Mouse (Mus musculus): ENCODE measurements around the gene Crygn. TPM values are rescaled to one million over a fixed set of nuclear protein-coding genes. Genes with fewer than 3 reads are reported as not detected.

Crygn gene
- 0.77 TPM in 1 of 2 replicates, not detected in the other for polyA plus RNA-seq (2014; fragmentation: Nextera tagmentation; extraction: Ambion mirVana)

DNA sequence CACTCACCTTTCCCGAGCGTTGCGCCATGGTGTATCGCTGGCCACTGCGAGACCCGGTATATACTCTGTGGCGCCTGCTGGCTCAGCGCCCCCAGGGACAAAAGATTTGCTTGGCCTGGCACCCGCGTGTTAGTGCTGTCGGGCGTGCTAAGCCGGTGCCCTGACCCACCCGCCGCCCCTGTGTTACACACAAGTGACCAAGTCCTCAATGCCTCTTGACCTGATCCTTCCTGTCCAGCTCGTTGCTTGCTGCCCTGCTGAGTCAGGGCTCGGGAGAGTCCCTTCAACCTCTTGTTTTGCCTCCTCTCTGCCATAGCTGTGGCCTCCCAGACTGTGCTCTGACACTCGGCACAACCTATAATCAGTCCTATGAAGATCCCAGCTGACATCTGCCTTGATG, at the start of gene Crygn:
TSS of gene Crygn (minus strand) at position 193 of the 400 bp plus-strand sequence.
- H3K9ac ChIP-seq (ENCODE audit: low read length): no peak within 1 kb of the TSS
- H3K27me3 ChIP-seq (ENCODE audit: control insufficient read depth, insufficient read depth, low read length): no peaks in the 10 kb centered on the region
- H3K4me3 ChIP-seq (ENCODE audit: low read depth, low read length): no peak within 1 kb of the TSS
- H3K4me2 ChIP-seq (ENCODE audit: low read depth, severe bottlenecking): no peak within 1 kb of the TSS
- no peaks in the 10 kb centered on the region for H3K9me3 ChIP-seq (ENCODE audit: control insufficient read depth, low read length)
- WGBS: 45% methylated on average over 18 of the region's 18 CpGs
- H3K27ac ChIP-seq (replicated peaks; ENCODE audit: low read depth, low read length): no peak within 1 kb of the TSS
- H3K36me3 ChIP-seq (ENCODE audit: control insufficient read depth, insufficient read depth, low read length): no peaks in the 10 kb centered on the region
- ATAC-seq (ENCODE audit: insufficient number of reproducible peaks, low FRiP score, low TSS enrichment, low read depth): no peak
- no peak for DNase-seq (ENCODE audit: low spot score)
- H3K4me1 ChIP-seq (ENCODE audit: control insufficient read depth, insufficient read depth, low read length): 0 out of 2 replicates have a peak, but pooled peaks cover 6% of the 10 kb centered on the region

GRCm38 (mm10) chr5:24805222-24805621, 47.4 kb upstream of the Crygn start:
- Histone ChIP-seq H3K9ac (ENCODE audit: low read length) (no peak overlapping the region), H3K27me3 (ENCODE audit: control insufficient read depth, insufficient read depth, low read length) (no peaks in the 10 kb centered on the region), H3K4me3 (ENCODE audit: low read depth, low read length) (no peak overlapping the region), H3K4me2 (ENCODE audit: low read depth, severe bottlenecking) (no peak overlapping the region), H3K4me1 (ENCODE audit: control insufficient read depth, insufficient read depth, low read length) (no peaks in the 10 kb centered on the region), H3K36me3 (ENCODE audit: control insufficient read depth, insufficient read depth, low read length) (peaks cover 21% of the 10 kb centered on the region), H3K27ac (replicated peaks; ENCODE audit: low read depth, low read length) (no peak overlapping the region), H3K9me3 (ENCODE audit: control insufficient read depth, low read length) (no peaks in the 10 kb centered on the region)
- DNase-seq (ENCODE audit: low spot score): no peak
- WGBS: 81% methylated on average over 6 of the region's 6 CpGs
- ATAC-seq (ENCODE audit: insufficient number of reproducible peaks, low FRiP score, low TSS enrichment, low read depth): no peak

GRCm38 (mm10) chr5:24804661-24805060, 46.9 kb upstream of the Crygn start:
- Histone ChIP-seq H3K27me3 (ENCODE audit: control insufficient read depth, insufficient read depth, low read length) (no peaks in the 10 kb centered on the region), H3K9me3 (ENCODE audit: control insufficient read depth, low read length) (no peaks in the 10 kb centered on the region), H3K4me2 (ENCODE audit: low read depth, severe bottlenecking) (no peak overlapping the region), H3K4me3 (ENCODE audit: low read depth, low read length) (no peak overlapping the region), H3K27ac (replicated peaks; ENCODE audit: low read depth, low read length) (no peak overlapping the region), H3K36me3 (ENCODE audit: control insufficient read depth, insufficient read depth, low read length) (peaks cover 21% of the 10 kb centered on the region), H3K4me1 (ENCODE audit: control insufficient read depth, insufficient read depth, low read length) (no peaks in the 10 kb centered on the region), H3K9ac (ENCODE audit: low read length) (no peak overlapping the region)
- no peak for ATAC-seq (ENCODE audit: insufficient number of reproducible peaks, low FRiP score, low TSS enrichment, low read depth)
- no peak for DNase-seq (ENCODE audit: low spot score)
- WGBS: 90% methylated on average over 8 of the region's 8 CpGs

DNA sequence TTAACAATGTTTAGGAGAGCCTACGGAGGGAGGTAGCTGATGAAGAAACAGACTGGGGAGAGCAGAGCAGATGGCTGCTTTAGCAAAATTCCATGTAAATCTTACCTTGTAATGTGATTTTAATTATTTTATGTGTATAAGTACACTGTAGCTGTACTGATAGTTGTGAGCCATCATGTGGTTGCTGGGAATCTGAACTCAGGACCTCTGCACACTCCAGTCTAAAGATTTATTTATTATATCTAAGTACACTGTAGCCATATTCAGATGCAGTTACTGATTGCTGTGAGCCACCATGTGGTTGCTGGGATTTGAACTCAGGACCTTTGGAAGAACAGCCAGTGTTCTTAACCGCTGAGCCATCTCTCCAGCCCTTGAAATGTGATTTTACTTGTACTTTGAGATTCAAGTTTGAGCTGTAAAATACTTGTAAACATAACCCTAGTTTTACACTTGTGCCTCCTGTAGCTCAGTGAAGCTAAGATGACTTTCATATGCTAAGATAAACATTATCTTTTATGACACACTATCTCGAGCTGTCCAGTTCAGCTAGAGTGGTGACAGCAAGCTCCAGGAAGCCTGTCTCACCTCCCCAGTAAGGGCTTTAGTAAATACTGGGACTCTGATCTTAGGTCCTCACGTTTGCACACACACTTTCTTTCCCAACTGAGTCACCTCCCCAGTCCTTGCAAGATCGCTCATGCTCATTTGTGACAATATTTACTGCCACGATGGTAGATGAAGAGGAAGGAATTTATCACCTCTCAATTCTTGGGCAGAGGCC, 44.2 kb upstream of the Crygn start:
- Histone ChIP-seq H3K27me3 (ENCODE audit: control insufficient read depth, insufficient read depth, low read length) (no peaks in the 10 kb centered on the region), H3K4me3 (ENCODE audit: low read depth, low read length) (no peak overlapping the region), H3K4me2 (ENCODE audit: low read depth, severe bottlenecking) (no peak overlapping the region), H3K9ac (ENCODE audit: low read length) (no peak overlapping the region), H3K36me3 (ENCODE audit: control insufficient read depth, insufficient read depth, low read length) (peaks cover 17% of the 10 kb centered on the region), H3K4me1 (ENCODE audit: control insufficient read depth, insufficient read depth, low read length) (no peaks in the 10 kb centered on the region), H3K9me3 (ENCODE audit: control insufficient read depth, low read length) (no peaks in the 10 kb centered on the region), H3K27ac (replicated peaks; ENCODE audit: low read depth, low read length) (no peak overlapping the region)
- DNase-seq (ENCODE audit: low spot score) (no peak), ATAC-seq (ENCODE audit: insufficient number of reproducible peaks, low FRiP score, low TSS enrichment, low read depth) (no peak)
- 70% methylated on average over 6 of the region's 6 CpGs for WGBS

DNA sequence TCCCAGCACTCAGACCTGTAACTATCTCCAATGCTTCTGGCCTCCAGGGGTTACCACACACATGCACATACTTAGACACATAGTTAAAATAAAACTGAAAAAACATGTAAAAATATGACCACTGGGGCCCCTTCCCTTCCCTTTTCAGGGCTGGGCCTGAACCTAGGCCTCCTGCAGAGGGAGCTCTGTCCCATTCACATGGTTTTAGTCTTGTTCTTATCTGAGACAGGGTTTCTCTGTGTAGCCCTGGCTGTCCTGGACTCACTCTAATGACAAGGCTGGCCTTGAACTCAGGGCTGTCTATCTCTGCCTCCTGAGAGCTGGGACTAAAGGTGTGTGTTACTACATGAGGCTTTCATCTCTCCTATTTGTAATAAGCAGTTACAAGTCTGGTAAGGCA, 42.6 kb upstream of the Crygn start:
- no peak overlapping the region for H3K4me3 ChIP-seq (ENCODE audit: low read depth, low read length)
- H3K36me3 ChIP-seq (ENCODE audit: control insufficient read depth, insufficient read depth, low read length): peaks cover 12% of the 10 kb centered on the region; the same call in 1 of the 2 replicates
- no peaks in the 10 kb centered on the region for H3K4me1 ChIP-seq (ENCODE audit: control insufficient read depth, insufficient read depth, low read length)
- no peak overlapping the region for H3K4me2 ChIP-seq (ENCODE audit: low read depth, severe bottlenecking)
- no peak for DNase-seq (ENCODE audit: low spot score)
- no peak overlapping the region for H3K9ac ChIP-seq (ENCODE audit: low read length)
- no peaks in the 10 kb centered on the region for H3K27me3 ChIP-seq (ENCODE audit: control insufficient read depth, insufficient read depth, low read length)
- no peaks in the 10 kb centered on the region for H3K9me3 ChIP-seq (ENCODE audit: control insufficient read depth, low read length)
- H3K27ac ChIP-seq (replicated peaks; ENCODE audit: low read depth, low read length): no peak overlapping the region
- ATAC-seq (ENCODE audit: insufficient number of reproducible peaks, low FRiP score, low TSS enrichment, low read depth): no peak

DNA sequence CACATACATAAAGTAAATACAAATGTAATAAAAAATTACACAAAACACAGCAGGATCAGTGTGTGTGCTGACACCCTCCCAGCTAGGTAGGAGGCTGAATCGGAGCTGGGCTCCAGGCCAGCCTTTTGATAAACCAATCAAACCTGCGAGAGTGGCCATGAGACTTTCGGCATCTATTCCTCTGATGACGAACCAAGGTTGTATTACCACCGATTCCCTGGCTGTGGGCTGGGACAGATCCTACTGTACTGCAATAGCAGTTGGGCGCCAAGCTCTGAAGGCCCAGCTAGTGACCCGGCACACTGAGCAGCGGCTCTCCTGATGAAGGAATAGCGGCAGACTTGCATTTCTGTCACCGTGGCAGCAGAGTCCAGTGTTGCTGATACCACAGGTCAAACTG, 40.8 kb upstream of the Crygn start:
- no peak overlapping the region for H3K4me2 ChIP-seq (ENCODE audit: low read depth, severe bottlenecking)
- DNase-seq (ENCODE audit: low spot score): no peak

DNA sequence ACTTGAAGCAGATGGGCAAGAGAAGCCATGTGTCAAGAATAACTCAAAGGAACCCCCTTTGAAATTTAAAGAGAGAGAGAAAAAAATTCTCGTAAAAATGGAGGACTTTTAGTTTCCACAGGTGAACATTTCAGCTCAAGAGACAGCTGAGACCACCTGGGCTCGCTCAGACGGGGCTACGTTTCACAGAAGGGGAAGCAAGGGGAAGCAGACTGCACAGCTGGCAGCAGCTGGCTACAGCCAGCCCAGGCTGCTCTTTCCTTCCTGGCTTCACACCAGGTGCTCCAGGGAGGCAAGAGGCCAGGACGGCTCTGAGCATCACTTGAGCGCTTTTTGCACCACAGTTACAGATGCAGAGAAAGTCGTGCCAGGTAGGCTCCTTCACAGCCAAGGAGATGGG, 40.0 kb upstream of the Crygn start:
- no peak for DNase-seq (ENCODE audit: low spot score)
- H3K4me1 ChIP-seq (ENCODE audit: control insufficient read depth, insufficient read depth, low read length): no peaks in the 10 kb centered on the region
- 49% methylated on average over 7 of the region's 7 CpGs for WGBS
- no peak overlapping the region for H3K9ac ChIP-seq (ENCODE audit: low read length)
- no peak for ATAC-seq (ENCODE audit: insufficient number of reproducible peaks, low FRiP score, low TSS enrichment, low read depth)
- H3K27me3 ChIP-seq (ENCODE audit: control insufficient read depth, insufficient read depth, low read length): no peaks in the 10 kb centered on the region
- no peak overlapping the region for H3K27ac ChIP-seq (replicated peaks; ENCODE audit: low read depth, low read length)
- no peak overlapping the region for H3K4me3 ChIP-seq (ENCODE audit: low read depth, low read length)
- H3K36me3 ChIP-seq (ENCODE audit: control insufficient read depth, insufficient read depth, low read length): peaks cover 3% of the 10 kb centered on the region; the same call in 1 of the 2 replicates
- no peak overlapping the region for H3K4me2 ChIP-seq (ENCODE audit: low read depth, severe bottlenecking)
- no peaks in the 10 kb centered on the region for H3K9me3 ChIP-seq (ENCODE audit: control insufficient read depth, low read length)

More for the DNA sequence above, 40.8 kb upstream of the Crygn start:
- H3K4me1 ChIP-seq (ENCODE audit: control insufficient read depth, insufficient read depth, low read length): no peaks in the 10 kb centered on the region
- no peak overlapping the region for H3K9ac ChIP-seq (ENCODE audit: low read length)
- no peaks in the 10 kb centered on the region for H3K27me3 ChIP-seq (ENCODE audit: control insufficient read depth, insufficient read depth, low read length)
- peaks cover 6% of the 10 kb centered on the region; the same call in 1 of the 2 replicates for H3K36me3 ChIP-seq (ENCODE audit: control insufficient read depth, insufficient read depth, low read length)
- ATAC-seq (ENCODE audit: insufficient number of reproducible peaks, low FRiP score, low TSS enrichment, low read depth): no peak
- 81% methylated on average over 10 of the region's 10 CpGs for WGBS
- H3K27ac ChIP-seq (replicated peaks; ENCODE audit: low read depth, low read length): no peak overlapping the region
- no peaks in the 10 kb centered on the region for H3K9me3 ChIP-seq (ENCODE audit: control insufficient read depth, low read length)
- H3K4me3 ChIP-seq (ENCODE audit: low read depth, low read length): no peak overlapping the region

- ATAC-seq (ENCODE audit: insufficient number of reproducible peaks, low FRiP score, low TSS enrichment, low read depth): no peak
- no peaks in the 10 kb centered on the region for H3K36me3 ChIP-seq (ENCODE audit: control insufficient read depth, insufficient read depth, low read length)
Observed at GRCm38 (mm10) chr5:24792961-24793360, 35.2 kb upstream of the Crygn start.

More at GRCm38 (mm10) chr5:24792961-24793360, 35.2 kb upstream of the Crygn start:
- Histone ChIP-seq H3K9me3 (ENCODE audit: control insufficient read depth, low read length) (no peaks in the 10 kb centered on the region), H3K4me1 (ENCODE audit: control insufficient read depth, insufficient read depth, low read length) (no peaks in the 10 kb centered on the region), H3K9ac (ENCODE audit: low read length) (no peak overlapping the region), H3K27ac (replicated peaks; ENCODE audit: low read depth, low read length) (no peak overlapping the region), H3K4me2 (ENCODE audit: low read depth, severe bottlenecking) (no peak overlapping the region), H3K27me3 (ENCODE audit: control insufficient read depth, insufficient read depth, low read length) (no peaks in the 10 kb centered on the region), H3K4me3 (ENCODE audit: low read depth, low read length) (no peak overlapping the region)
- 77% methylated on average over 7 of the region's 7 CpGs for whole genome bisulfite sequencing
- no peak for DNase-seq (ENCODE audit: low spot score)
